Mouse (Mus musculus): ENCODE measurements at regions not wholly inside any gene's neighbourhood (a gene's known extent, or its start where the extent isn't known, plus 50 kb on each side); places are given as distances from the start of the nearest gene placed in this dataset.

GRCm38 (mm10) chr8:35877581-35877980 is 112.0 kb downstream of the Gm19410 start:
- DNase-seq, result no peak

- DNase-seq, result peak in 1 of 2 experiments; percentile 21
Measured at GRCm38 (mm10) chr8:35881810-35882209, 116.2 kb downstream of the Gm19410 start.

DNA sequence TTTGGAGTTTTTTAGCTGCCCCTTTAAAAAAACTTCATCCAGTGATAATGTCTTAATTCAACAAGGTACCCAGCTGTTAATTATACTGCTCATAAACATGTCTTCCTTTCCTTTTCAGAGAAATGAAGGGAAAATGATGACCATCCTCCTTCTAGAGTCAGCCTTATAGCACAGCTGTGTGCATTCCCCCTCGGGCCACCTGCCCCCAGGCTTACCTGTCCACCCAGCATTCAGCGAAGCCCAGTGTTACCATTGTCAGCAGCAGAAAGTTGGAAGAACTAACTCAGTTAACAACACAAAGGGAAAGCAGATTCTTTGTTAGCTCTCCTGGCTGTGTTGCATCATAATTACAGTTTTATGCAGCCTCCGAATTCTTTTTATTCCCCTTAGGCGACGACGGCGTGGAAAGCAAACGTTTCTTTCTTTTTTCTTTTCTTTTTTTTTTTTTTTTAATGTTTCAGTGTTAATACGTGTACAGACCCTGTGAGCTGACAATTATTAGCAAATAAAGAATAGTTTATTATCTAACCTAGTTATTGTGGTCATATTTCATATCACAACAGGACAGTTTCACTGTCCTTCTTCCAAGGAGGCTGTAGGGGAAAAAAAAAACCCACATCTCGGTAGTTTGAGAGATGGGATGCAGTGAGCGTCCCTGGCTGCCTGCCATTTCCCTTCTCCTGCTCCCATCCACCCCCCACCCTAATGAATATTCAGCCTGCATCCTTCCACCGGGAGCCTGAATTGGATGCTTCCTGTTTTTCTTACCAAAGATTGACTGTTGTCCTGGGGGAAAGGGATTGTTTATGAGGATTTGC is 117.3 kb downstream of the Gm19410 start:
- DNase-seq, result peak; percentile 13 to 66

DNA sequence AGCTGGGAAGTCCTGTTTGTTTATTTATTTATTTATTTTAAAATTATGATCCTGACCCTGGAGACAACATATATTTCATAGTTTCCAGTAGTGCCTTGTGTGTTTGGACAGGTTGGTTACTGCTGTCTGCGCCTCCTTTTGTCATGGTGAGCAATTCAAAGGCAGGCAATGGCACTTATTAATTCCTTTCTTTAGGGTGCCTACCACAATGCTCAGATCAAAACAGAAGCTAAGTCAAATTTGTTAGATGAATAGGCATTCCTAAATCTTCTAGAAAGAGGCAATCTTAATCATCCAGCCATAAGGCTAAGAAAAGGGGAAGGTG is 117.8 kb downstream of the Gm19410 start:
- no peak for DNase-seq

DNA sequence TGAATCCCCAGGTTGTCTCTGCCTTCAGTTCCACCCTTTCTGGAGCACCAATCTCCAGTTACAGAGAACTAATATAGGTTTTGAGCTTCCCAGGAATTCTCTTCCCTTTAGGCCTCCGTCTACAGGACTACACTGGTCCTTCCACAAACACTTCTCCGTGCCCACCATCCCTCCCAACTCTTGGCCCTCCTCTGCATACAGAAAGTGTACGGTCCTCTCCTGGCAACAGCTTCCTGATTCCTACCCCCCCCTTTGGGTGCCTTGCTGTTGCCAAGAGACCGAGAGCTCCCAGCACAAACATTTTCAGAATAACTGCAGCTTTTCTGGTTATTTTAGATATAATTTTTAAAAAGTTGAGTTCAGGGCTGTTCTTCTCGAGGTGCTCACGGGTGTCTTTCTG is 119.0 kb downstream of the Gm19410 start:
- no peak for DNase-seq

DNA sequence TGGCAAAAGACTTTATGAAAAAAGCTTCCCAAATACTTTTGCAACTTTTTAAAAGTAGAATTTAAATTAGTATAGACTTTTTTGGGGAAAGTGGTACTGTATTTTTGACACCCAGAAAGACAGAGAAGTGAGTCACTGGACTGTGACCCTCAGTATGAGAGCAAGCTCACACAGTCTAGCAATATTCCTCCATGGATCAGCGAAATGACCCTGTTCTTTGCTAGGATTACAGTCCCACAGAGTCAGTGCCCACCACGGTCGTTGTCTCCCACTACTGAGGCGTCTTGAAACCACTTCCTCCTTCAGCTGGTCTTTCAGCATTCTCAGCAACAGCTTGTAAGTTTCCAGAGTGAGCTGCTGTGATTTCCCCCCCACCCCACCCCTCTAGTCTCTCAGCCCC is 124.5 kb downstream of the Gm19410 start:
- no peak for DNase-seq

GRCm38 (mm10) chr8:35891769-35892168 is 126.2 kb downstream of the Gm19410 start:
- DNase-seq, result peak in 1 of 2 experiments; percentile 38

GRCm38 (mm10) chr8:35898493-35898892 is 132.9 kb downstream of the Gm19410 start:
- DNase-seq, result no peak

DNA sequence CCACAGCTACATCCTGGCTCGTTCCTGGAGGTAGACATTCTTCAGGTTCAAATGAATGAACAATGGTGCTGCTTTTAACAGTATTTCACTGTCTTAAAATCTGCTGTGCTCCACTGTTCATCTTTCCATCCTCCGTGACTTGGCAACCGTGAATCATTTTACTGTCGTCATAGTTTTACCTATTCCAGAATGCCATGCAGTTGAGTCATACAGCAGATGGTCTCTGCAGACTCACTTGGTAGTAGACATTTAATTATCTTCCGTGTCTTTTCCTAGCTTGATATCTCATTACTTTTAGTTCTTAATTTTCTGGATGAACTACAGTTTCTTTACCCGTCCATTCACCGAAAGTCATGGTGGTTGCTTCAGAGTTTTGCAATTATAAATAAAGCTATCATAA is 135.9 kb downstream of the Gm19410 start:
- no peak for DNase-seq

GRCm38 (mm10) chr8:35904711-35905450 is 139.3 kb downstream of the Gm19410 start:
- DNase-seq, result peak in 1 of 2 experiments; percentile 6

DNA sequence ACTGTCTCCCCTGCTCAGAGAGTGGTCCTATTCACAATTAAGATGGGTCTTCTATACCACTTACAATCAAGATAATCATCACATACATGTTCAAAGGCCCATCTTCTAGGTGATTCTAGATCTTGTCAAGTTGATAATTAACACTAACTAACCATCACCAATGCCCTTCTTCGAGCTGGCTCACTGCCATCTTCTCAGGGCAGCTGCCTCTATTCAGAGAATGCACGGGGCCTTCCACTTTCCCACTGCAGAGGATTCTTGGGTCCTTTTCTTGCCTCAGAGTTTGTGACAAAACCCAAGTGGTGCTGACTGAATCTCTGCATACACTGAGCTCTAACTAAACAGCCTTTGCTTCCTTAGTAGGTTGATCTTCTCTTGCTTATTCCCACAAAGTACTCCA is 142.4 kb downstream of the Gm19410 start:
- DNase-seq, result no peak

DNA sequence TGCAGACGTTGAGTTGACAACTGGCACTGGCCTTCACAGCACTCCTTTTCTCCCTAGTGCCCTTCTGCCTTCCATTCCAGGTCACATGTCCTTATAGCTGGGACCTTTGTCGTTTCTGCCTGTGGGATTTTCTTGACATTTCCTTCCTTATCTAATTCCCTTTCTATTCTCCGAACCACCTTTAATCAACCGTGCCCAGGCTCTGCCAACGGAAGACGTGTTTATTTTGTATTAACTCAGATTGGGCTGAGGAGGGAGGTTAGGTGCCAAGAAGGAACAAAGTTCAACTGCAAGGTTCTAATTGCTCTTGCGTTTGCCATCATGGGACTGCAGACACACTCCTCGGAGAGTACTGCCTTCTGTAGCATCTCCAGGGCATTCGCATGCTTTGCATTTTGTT is 146.7 kb downstream of the Gm19410 start:
- DNase-seq, result no peak

- no peak for DNase-seq
Measured at GRCm38 (mm10) chr8:35915878-35916518, 150.4 kb downstream of the Gm19410 start.

DNA sequence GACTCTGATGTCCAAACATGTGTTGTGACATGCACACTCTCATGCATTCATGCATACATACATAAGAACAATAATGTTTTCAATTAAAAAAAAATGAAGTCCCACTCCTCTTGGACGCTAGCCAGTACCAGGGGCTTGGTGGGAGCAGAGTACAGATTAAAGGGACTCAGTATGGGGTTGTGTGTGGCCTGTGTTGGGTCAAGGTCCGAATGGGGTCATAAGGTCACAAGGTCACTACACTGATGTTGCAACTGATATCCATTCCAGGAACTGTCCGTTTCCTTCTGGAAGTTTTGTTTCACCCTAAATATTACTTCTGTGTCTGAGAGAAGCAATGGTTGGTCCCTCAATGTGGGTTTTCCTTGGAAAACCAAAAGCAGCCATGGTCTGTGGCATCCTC is 152.0 kb downstream of the Gm19410 start:
- DNase-seq, result no peak

GRCm38 (mm10) chr8:35919451-35919850 is 153.9 kb downstream of the Gm19410 start:
- DNase-seq, result no peak

DNA sequence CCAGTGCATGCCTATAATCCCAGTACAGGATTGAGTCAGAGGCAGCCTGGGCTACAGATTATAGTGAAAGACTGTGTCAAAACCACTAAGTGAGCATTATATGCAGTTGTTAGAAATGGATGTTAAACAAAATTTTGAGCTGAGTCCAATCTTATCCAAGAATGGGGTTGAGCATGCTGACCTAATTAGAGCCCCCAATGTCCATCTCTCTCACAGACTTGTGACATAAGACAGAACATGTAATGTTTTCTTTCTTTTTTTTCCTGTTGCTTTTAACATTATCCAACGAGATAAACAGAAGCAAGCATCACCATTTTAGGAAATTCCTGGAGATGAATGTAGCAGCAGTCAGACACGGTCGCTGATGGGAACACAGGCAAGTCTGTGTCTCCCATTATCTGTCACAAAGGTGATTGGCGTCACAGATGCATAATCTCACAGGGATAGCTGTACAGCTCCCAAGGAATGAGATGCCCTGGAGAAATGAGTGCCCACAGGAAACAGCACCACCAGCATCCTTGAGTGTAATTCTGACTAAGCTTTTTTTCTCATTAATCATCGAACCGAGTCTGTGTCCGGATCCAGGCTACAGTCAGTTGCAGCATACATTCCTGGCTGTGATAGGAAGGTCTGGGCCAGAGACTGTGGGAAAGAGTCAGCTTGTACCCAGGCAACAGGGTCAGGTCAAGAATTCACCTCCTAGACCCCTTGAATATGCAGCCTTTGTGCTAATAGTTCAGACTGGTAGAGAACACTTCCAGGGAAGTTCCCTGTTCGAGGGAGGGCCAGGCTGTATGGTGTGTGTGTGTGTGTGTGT is 154.5 kb downstream of the Gm19410 start:
- peak; percentile 20 to 22 for DNase-seq

- DNase-seq, result no peak
Measured at GRCm38 (mm10) chr8:35924026-35924425, 158.4 kb downstream of the Gm19410 start.

- DNase-seq, result peak in 1 of 2 experiments; percentile 36
Measured at GRCm38 (mm10) chr8:35927408-35927871, 161.8 kb downstream of the Gm19410 start.

DNA sequence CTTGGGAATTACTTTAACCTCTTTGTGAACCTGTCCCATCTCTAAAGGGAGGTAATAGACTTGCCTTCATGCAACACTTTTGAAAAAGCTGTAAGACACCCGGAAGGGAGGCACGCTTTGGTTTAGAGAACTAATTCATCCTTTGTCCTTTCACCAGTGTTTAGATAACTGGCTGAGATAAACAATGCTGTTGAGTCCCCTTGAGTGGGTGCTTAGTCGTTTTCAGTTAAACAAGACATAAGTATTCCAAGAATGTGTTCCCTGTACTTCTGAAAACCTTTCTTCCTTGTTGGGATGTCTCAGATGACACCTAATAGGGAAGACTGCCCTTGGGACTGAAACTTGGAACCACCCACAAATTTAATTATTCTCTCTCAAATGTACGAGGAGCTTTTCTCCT is 164.7 kb downstream of the Gm19410 start:
- no peak for DNase-seq

- no peak for DNase-seq
Measured at GRCm38 (mm10) chr8:35933186-35934114, 167.9 kb downstream of the Gm19410 start.

GRCm38 (mm10) chr8:35934115-35934607 is 168.6 kb downstream of the Gm19410 start:
- DNase-seq, result no peak

Data from adrenal gland, postnatal 36 days (tissue).